Mouse (Mus musculus) naive thymus-derived CD4-positive, alpha-beta T cell, adult 2 months (primary cell): ENCODE measurements around the gene Gsta4.
"Not testable (repeated sequence)": the region's sequence is repeated elsewhere in the genome, so short reads cannot be mapped to it uniquely, and the experiment has no call there.

Source experiments
- DNase-seq: peaks from one replicate; pipeline ENCODE4 v3.0.0-alpha.2; 2011; ENCODE audit warnings: low read depth

Gene Gsta4

DNA sequence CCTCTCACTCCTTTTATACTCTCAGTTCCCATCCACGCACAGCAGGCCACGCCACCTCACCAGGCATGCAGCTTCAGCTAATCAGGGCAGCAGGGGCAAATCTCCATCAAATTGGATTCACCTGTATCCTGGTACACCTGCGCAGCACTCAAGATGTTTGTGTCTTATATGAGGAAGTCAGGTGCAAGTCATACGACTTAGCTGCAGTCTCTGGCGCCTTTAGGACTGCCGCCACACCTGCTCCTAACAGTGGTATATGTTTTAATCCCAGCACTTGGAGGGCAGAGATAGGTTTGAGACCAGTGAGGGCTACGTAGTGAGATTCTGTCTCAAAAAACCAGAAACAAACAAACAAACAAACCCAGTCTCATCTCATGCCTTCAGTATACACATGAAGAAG, at the start of gene Gsta4:
TSS of gene Gsta4 (plus strand) at position 301 of the 400 bp plus-strand sequence.
- DNase-seq = not testable (repeated sequence)

DNA sequence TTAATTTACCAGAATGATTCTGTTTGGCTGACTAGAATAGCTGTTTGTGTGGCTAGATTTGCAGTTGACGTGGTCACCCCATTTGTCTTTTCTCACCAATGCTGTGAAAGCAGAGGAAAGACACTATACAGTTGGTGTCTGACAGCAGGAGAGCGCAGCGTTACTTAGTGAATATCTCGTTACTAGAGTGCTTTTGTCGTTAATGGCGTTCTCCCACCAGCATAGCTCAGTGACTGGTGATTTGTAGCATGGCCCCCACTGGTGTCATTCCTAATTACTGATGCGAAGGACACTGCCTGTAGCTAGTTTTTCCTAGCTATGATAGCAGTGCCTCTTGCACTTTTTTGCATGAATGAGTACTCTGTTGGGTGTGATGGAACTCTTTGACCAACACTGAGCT, 46.9 kb upstream of the Gsta4 start:
- no peak for DNase-seq

DNA sequence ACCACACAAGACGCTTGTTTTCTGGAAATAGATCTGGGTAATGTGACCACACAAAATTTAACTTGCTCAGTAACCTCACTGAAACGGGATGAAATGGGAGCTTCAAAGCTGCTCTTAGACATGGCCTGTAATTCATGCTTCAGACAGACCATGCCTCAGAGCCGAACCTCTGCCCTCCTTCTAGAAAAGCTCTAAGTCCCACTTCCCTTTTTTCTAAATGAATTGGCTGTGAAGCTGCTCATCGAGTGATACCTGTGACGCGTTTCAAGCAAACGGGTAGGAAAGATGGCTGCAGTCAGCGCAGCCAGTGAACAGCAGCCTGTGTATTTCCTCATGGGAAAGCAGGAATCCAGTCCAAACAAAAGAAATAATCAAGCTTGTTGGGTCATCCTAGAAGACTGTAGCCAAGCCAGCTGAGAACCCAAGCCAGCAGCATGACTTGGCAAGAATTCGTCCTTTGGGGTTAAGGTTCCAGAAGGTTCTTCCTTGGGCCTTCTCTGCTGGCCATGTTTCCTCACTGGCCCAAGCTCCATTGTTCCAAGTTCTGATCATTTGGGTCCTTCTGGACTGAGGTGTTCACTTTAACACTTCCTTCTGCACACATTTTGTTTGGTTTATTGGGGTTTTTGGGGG, 44.4 kb upstream of the Gsta4 start:
- no peak for DNase-seq

- no peak for DNase-seq
Measured at GRCm38 (mm10) chr9:78139463-78139862, 43.1 kb upstream of the Gsta4 start.

GRCm38 (mm10) chr9:78146099-78146498, 36.5 kb upstream of the Gsta4 start:
- no peak for DNase-seq

DNA sequence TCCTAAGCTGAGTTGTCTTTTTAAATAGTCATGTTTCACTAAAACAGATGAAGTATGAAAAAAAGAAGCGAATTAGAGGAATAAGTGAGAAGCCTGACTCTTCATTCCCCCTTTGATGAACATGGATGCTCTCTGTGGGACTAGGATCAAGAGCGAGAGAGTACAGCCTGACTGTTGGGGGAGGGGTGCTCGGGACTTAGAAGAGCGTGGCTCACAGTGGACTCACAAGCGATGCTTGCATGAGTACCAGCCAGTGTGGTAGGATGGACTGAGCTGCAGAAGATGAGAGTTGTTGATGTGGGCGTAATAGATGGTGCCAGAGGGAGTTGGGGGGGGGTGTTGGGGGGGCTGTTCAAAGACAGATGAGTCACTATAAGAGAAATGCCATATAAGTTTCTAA, 35.9 kb upstream of the Gsta4 start:
- DNase-seq = no peak

GRCm38 (mm10) chr9:78148149-78148548, 34.4 kb upstream of the Gsta4 start:
- DNase-seq = no peak

- peak; percentile 30 for DNase-seq
Measured at GRCm38 (mm10) chr9:78149770-78150169, 32.8 kb upstream of the Gsta4 start.

GRCm38 (mm10) chr9:78154211-78154977, 28.2 kb upstream of the Gsta4 start:
- DNase-seq = no peak

GRCm38 (mm10) chr9:78157221-78157620, 25.4 kb upstream of the Gsta4 start:
- DNase-seq = no peak

GRCm38 (mm10) chr9:78163291-78163690, 19.3 kb upstream of the Gsta4 start:
- no peak for DNase-seq

- no peak for DNase-seq
Measured at GRCm38 (mm10) chr9:78164741-78165140, 17.8 kb upstream of the Gsta4 start.

GRCm38 (mm10) chr9:78165454-78165853, 17.1 kb upstream of the Gsta4 start:
- no peak for DNase-seq

DNA sequence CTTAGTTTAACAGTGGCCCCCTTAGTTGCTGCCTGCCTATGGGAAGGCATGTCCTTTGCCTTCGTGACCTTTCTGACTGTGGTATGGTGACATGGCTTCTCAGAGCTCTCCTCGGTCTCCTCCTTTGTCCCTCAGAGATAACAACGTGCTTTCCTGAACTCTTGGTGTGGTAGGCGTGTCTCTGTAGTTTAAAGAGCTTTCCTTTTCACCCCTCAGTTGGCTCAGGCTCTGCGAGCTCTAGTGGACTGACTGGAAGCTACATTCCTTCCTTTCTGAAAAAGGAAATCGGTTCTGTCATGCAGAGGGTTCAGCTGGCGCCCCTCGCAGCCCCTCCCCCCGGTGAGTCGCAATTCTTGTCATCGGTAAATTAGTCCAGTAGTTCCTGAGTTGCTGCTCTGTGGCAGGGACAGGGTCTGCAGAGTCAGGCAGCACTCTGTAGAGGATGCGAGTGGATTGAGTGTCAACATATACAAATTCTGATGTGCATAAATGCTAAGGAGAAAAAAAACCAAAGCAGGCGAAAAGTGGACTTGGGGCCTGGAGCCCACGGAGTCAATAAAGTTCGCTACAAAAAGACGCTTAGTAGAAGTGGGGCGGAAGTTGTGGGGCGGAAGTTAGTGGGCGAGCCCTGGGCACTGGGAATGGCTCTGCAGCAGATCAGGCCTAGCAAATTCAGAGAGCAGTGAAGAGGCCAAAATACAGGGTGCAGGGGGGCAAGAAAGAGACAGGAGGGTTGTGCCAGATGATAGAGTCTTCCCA, 15.7 kb upstream of the Gsta4 start:
- DNase-seq = no peak

DNA sequence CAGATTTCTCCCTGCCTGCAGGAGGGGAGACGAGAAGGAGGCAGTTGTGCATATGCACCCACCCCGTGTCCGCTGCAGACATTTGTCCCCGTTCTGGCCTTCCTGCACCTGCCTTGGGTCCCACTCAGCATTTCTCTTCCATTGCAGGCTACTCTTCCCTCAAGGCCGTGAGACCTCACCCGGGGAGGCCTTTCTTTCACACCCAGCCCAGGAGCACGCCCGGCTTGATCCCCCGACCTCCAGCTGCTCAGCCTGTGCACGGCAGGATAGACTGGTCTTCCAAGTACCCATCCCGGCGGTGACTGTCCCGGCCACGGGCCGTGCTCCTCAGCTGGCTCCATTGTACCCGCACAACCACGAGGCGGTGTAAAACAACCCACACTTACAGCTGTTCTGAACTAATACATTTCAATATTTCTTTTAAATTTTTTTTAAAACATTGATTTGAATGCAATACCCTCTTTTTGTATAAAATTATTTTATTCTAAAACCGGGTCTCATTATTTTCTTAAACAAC, 15.1 kb upstream of the Gsta4 start:
- DNase-seq = no peak

- no peak for DNase-seq
Measured at GRCm38 (mm10) chr9:78168864-78169263, 13.7 kb upstream of the Gsta4 start.

DNA sequence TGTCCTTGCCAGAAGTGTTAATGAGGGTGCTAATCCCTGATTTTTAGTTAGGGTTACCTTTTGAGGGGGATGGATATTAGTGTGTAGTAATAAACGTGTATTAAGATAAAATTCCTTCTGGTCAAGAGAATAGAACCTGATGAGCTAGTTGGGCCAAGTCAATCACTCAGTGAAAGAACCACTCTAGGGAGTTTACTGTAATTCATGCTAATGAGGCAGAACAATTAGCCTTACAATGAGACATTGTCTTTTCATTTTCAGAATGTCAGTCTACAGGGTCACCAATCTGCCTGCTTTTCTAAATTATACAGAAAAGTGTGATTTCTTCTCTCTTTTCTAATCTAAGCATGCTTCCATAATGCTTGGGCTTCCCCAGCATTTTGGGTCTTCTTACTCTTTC, 8.6 kb upstream of the Gsta4 start:
- DNase-seq = peak; percentile 22

- not testable (repeated sequence) for DNase-seq
Measured at GRCm38 (mm10) chr9:78174925-78175276, 7.7 kb upstream of the Gsta4 start.

- DNase-seq = peak; percentile 97
Measured at GRCm38 (mm10) chr9:78175277-78176200, 7.0 kb upstream of the Gsta4 start.

- no peak for DNase-seq
Measured at GRCm38 (mm10) chr9:78176201-78176727, 6.3 kb upstream of the Gsta4 start.

- DNase-seq = peak; percentile 78
Measured at GRCm38 (mm10) chr9:78176831-78177230, 5.7 kb upstream of the Gsta4 start.
